Mouse (Mus musculus) kidney, postnatal 36 days (tissue): Measurements from ENCODE around the gene Arhgef19.

ENCODE experiments used
- DNase-seq, 2 experiments: peaks; one replicate each; pipeline ENCODE4 v3.0.0; 2021 to 2022; ENCODE audit warnings: mixed read lengths in 2 of 2

The Arhgef19 gene

DNA sequence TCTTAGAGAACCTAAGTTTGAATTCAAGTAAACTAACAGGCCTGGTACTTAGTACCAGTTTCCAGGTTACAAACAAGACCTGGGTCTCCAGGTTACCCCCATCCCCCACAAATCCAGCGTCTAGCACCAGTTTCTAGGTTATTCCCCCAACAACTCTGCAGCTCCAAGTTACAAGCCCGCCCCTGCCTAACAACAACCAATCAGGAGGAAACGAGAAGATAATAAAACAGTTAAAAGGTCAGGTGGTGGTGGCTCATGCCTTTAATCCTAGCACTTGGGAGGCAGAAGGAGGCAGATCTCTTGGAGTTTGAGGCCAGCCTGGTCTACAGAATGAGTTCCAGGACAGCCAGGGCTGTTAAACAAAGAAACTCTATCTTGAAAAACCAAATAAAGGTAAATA lies 28.0 kb downstream of the Arhgef19 start:
- no peak for DNase-seq

DNA sequence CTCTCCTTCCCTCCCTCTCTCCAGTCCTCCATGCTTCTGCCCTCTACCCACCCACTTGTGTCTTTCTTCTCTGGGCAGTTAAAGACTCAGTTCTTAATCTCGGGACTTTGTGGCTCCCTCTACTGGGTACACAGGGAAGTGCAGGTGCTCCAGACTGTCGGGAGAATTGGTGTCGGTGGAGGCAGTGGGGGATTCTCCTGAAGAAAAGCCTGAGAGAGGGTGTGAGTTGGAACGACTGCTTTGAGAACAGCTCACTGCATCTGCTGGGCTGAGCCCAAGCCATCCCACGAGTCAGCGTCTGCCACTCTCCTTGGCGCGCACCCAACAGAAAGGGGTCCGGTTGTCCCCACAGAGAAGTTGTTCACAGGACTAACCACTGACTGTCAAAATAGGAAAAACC lies 28.5 kb downstream of the Arhgef19 start:
- DNase-seq: peak; percentile 55 to 83

DNA sequence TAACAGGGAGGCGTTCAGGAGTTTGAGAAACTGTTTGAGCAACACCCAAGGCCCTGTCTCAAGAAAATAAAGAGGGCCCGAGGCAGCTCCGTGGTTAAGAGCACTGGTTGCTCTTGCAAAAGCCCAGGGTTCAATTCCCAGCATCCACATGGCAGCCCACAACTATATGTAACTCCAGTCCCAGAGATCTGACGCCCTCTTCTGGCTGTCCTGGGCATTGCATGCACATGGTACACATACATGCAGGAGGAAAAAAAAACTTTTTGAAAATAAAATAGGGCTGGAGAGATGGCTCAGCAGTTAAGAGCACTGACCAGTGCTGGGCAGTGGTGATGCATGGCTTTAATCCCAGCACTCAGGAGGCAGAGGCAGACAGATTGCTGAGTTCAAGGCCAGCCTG lies 29.1 kb downstream of the Arhgef19 start:
- no peak for DNase-seq

DNA sequence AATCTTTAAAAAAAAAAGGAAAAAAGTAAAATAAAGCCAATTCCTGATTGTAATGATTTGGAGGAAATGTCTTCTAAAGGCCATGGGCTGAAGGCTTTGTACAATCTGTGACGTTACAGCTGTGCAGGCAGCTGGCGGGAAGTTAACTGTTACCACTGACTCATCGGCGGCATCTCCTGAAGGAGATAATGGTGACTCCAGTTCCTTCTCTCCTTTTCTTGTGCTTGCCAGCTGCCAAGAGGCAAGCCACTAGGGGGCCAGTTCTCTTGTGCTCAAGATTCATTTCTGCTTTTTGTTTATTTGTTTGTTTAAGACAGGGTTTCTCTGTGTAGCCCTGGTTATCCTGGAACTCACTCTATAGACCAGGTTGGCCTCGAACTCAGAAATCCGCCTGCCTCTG lies 29.8 kb downstream of the Arhgef19 start:
- DNase-seq: no peak

DNA sequence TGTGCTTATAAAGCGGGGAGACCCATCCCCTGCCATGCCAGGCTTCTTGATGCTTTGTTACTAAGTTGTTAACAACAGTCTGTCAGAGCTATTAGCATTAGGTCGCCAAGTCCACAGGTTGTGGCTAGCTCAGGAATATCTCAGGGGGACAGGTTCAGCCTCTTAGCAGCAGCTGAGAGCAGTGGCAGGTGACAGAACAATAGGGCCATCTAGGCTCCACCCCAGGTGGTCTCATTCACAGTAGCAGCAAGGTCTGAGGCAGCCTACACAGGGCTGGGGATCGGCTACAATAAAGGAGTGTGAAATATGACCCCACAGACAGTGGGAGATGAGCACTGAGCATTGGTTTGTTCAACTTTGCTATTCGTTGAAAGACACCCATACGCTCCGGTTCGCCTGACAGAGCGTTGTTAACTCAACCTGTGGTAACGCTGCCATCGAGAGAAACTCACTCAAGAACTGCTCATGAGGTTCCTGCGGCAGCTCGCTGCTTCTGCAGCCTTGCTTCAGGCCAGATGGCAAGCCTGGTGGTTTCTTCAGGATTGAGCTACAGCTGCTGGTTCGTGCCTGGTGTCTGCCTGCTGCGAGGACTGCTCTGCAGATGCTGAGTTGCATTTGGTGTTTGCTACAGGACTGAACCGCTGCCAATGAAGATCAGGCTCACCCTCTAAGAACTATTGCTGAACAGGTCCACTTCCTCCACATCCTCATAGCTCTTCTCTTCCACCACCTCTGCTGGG lies 31.1 kb downstream of the Arhgef19 start:
- no peak for DNase-seq

DNA sequence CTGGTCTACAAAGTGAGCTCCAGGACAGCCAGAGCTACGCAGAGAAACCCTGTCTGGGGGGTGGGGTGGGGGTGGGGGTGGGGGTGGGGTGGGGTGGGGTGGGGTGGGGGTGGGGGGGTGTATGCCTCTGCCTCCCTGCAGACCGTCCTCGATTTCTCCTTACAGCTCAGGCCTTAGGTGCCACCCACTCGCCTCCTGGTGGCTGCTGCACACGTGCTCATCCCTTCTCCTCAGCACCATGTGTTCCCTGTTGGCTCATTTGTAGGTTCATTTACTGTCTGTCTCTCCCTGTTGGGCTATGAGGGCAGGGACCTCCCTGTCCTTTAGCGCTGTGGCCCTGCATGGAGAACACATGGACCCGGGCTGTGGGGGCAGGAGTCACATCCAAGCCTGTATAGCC lies 31.9 kb downstream of the Arhgef19 start:
- no peak for DNase-seq

DNA sequence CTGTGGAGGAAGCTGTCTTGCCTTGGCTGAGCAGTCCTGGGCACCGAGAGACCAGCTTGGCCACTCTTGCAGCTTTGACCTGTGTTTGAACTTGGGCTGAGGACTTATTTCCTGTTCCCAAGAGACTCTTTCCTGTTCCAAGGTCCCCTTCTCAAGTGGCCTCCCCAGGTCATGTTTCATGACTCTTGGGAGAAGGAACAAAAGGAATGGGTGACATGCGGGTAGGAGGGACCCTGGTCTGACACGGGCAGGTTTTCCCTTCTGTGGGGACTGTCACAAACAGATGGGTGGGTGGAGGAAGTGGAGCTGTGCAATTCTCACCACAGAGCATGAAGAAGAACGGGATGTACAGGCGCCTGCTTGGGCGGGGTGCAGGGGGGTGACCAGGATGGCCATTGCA lies 32.4 kb downstream of the Arhgef19 start:
- DNase-seq: peak in 1 of 2 experiments; percentile 47

DNA sequence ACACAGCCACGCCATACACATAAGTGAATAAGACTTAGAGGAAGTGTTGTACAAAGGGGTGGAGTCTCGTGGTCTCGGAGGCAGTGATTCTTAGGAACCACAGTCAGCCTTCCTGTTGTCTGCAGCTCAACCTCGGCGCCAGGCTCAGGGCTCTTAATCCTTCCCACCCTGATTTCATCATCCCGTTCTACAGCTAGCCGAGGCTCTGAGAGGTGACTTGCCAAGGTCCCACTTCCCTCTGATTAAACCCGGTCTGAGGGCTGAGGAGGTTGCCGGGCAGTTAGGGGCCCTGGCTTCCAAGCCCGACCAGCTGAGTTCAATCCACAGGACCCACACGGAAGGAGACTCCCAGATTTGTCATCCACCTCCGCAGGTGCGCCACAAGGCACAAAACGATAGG lies 33.6 kb downstream of the Arhgef19 start:
- DNase-seq: peak; percentile 49 to 55

DNA sequence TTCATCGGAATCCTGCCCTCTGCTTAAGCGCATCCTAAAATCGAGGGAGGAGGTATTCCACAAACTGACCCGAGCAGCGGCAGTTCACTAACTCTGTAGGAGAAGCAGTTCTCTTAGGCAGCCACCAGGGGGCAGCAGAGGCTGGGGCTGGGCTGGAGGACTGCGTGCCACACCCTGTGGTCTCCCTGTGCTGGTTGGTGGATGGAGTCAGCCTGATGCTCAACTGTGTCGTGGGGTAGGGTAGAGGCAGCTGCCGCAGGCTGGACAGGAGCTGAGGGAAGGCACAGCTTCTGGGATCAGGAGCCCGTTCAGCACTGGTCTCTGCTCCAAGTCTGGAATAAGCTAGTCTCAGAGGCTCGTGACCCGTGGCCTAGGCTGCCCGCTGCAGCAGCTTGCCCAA lies 34.0 kb downstream of the Arhgef19 start:
- DNase-seq: peak; percentile 75 to 94

DNA sequence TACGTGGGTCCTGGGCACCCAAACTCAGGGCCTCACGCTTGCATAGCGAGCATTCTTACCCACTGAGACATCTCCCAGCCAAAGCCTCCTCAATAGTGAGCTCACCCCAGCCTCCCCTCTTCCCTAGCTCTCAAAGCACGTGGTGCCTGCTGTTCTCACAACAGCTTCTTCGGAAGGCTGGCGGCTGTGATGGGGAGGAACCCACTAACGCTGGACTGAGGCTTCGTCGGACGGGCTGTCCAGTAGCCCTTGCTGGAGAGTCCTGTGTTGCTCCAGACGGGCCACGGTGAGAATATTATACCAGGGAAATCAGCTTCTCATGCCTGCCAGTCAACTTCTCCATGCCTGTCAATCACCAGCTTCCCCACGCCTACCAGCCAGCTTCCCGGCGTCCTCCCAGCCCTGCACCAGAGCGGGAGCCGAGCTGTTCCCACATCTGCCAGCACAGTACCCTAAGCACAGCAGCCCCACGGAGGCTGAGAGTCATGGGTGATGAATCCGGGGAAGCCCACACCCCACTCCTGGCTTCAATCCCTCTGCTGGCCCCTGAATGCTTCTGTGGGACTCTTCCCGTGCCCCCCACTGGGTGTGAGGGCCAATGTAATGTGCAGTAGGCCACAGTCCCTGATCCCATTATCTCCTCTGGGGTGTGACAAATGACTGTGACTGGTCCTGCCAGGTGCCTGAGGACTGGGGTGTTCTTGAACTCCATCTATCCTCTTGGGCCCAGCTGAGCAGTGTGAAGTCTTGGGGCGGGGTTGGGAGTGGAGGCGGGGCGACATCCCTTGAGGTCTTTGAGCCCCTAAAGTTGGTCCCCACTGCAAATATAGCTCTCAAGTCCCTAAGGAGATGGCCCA lies 35.4 kb downstream of the Arhgef19 start:
- DNase-seq: no peak

DNA sequence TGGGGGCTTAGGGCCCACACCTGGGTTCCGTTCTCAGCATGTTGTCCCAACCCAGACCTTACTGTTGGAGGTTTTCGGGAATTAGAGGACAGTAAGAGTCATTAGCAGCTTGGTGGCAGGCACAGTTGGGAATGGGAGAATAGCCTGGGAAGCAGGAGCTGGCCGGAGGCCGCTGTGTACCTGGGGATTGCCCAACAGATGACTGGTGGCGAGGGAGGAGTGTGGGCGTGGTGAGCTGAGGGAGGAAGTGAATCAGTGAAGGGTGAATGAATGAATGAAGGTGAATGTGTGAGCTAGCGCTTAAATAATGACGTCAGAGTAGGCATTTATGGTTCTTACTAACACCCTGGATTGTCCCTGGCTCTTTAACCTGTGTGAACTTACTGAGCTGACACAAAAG lies 37.9 kb downstream of the Arhgef19 start:
- DNase-seq: no peak

DNA sequence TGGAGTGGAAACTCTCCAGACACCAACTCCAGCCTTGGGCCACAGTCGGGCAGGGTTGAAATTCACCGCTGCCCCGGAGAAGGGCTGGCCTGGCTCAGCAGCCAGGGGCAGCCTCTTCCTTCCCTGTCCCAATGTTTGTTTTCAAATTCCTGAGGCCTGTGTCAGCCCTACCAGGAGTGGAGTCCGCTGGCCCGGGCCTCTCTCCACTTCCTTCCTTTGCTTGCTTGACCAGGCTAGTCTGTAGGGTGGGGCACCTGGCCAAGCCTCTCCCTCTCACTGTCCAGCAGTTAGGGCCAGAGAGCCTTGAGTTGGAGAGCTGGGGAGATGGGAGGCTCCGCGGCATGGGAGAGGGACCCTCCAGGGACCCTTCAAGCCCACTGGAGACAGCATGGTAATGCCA lies 38.9 kb downstream of the Arhgef19 start:
- DNase-seq: peak; percentile 89 to 93

DNA sequence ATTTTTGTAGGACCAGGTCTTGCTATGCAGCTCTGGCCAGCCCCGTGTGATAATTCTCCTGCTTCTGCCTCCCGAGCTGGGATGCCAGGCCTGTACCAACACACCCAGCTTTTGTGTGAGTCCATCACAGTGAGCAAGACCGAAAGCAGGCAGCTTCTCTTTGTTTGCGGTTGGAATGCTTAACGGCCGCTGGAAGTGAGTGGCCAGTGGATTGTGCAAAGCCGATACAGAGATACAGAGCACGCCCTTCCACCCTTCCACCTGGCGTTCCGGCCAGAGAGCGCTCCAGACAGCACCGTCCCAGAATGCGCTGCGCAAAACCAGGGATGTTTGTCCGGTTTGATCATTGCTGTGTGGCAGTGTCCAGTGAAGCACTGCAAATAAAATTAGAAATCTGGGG lies 40.0 kb downstream of the Arhgef19 start:
- DNase-seq: no peak

DNA sequence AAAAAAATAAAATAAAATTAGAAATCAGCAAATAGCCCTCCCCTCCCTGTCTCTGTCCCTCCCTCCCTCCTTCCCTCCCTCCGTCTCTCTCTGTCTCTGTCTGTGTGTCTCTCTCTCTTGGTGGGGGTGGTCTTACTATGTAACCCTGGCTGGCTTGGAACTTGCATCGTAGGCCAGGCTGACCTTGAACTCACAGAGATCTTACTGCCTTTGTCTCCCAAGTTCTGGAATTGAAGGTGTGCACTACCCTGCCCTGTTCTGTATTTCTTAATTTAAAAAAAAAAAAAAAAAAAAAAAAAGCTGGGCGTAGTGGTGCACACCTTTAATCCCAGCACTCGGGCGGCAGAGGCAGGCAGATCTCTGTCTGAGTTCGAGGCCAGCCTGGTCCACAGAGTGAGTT lies 40.5 kb downstream of the Arhgef19 start:
- DNase-seq: no peak

DNA sequence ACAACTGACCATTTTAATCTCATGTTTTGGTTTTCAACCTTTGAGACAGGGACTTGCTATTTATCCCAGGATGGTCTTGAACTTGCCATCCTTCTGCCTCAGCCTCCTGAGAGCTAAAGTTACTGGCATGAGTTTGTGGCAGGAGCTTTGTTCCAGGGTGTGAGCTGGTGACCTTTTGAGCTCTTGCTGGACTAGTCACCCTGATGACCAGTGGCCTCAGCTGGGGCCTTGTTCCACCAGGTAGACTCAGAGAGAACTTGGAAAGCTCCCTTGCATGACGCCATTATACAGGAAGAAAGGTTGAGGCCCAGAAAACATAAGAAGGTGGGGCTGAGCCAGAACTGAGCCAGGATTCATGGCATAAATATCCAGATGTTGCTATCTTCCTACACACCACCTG lies 41.2 kb downstream of the Arhgef19 start:
- no peak for DNase-seq

DNA sequence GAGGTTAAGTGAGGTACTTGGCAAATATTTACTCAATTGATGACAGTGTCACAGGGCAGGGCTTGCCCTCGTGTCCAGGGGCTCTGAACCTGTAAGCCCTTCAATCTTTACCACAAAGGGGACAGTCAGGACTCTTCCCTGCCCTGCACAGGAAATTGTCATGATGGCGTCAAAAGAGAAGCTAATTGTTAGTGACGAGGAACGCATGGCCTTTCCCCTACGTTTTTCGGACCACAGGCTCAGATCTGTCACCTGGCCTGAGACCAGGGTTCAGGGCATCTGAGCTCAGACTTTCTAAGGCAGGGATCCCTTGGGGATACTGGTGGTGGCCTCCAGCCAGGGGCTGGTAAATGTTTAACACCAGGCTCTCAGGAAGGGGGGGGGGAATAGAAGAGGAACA lies 41.9 kb downstream of the Arhgef19 start:
- peak; percentile 89 to 91 for DNase-seq

DNA sequence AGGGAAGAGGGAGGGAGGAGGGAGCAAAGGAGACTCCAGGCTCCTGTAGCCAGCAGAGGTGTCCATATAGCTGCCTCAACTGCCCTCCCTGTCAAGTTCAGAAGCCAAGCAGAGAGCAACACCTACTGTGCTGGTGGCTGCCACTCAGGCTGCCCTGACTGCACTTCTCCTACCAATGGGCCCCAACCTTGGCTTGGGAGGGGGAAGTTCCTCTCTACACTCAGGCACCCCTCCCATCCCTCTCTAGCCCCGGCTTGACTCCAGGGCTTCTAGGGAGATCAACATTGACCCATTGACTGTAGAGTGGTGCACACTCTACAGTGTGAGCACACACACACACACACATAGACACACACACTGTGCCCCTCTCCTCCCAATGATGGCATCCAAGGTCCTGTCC lies 42.3 kb downstream of the Arhgef19 start:
- DNase-seq: no peak

DNA sequence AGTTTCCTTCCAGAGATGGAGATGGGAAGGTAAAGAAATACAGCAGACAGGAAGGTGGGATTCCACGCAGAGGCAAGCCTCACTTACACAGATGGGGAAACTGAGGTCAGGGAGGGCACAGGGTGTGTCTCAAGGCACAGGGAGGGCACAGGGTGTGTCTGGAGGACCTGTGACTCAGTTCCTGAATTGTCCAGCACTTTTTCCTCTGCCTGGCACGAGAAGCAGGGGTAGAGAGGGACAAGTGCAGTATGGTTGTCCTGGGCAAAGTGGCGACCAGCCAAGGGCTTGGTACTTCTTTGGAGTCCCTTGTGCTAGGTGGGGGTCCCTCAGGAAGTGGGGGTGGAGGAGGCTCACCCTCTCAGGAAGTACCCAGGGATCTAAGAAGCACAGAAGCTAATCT lies 42.8 kb downstream of the Arhgef19 start:
- DNase-seq: no peak

DNA sequence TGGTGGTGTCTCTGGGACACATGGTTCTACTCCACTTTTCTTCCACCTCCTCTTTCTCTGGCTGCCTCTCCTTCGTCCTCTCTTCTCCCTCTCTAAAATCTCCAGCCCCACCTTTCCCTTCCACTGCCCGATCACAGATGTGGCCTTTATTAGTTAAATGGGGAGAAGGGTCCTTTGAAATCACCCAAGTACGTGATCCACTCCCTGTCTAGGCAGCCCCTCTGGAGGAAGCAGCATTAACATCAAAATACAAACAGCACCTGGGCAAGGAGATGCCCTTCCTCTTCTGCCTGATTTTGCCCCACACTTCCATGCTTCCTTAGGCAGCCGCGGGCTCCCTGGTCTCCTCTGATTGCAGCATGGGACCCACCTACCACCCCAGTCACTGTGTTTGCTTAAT lies 43.3 kb downstream of the Arhgef19 start:
- no peak for DNase-seq

DNA sequence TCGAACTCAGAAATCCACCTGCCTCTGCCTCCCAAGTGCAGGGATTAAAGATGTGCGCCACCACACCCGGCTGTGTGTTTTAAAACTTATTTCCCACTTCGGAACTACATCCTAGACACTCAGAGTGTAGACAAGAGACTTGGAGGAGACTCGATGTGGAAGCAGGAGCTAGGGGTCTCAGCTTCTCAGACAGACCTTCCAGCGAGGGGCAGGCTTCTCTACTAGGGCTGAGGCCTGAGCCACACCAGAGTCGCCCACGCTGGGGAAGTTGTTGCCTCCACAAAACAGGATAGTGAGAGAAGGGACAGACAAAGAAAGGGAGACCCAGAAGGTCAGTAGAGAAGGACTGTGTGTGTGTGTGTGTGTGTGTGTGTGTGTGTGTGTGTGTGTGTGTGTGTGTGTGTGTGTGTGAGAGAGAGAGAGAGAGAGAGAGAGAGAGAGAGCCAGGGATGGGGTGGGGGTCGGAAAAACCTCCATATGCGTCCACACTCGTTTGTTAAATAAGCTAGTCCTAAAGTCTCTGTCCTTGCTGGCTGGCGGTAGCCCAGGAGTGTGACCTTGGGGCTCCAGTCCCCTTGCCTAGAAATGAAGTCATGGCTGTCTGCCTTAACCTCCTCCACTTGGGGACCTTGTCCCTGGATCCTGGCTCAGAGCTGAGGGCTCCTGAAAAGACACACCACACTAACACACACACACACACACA lies 44.0 kb downstream of the Arhgef19 start:
- DNase-seq: no peak

DNA sequence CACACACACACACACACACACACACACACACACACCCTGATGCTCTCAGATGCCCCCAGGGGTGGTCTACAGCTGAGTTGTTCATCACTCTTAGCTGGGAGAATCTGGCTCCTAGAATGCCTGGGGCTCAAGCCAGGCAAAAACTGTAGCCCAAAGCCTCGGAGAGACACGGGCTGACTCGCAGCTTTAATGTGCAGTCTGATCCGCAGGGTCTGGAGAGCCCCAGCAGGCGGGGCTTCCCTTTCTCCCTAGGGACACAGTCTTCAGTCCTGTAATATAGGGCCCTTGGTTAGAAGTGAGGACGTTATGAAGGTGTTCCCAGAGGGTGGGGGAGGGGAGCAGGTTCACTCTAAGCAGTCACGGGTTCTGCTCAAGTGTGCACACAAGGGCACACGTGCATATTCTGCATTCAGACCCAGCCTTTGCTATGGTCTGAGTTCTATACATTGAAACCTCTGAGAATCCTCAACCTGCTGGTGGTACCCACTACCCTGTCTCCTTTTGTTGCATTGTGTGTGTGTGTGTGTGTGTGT lies 44.6 kb downstream of the Arhgef19 start:
- DNase-seq: no peak

DNA sequence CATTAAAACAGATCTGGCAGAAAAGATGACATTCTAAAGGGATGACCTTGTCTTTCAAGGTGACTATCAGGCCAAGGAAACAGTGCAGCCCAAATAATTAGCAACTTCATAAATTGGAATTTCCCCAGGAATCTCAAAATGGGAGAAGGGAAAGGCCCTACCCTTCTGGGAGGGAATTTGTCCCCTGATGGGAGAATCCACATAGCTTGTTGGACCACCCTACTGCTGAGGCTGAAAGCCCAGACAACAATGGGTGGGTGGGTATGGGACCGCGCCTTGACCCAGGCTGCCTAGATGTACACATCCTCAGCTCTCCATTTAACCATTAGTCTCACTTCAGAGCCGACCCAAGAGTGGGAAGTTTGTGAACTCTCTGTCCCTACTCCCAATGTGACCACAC lies 45.2 kb downstream of the Arhgef19 start:
- no peak for DNase-seq

DNA sequence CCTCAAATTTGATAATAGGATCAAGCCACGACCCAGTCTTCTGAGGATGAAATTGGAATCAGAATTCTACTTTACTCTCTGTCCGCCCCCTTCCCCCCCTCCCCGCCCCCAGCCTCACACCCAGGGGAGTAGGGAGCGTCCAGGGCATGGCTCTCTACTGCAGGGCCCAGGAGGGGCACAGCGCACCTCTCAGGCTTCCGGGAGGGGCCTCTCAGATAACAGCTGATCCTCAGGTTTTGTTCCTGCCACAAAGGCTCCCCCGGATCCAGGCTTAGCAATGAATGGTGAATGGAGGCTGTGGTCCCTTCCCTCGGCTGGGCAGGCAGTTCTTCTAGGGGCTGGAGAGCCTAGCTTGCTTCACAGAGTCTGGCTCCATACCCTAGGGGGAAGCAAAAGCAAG lies 45.8 kb downstream of the Arhgef19 start:
- no peak for DNase-seq
